Mouse (Mus musculus): ENCODE data around the gene Gstt3. TPM values are rescaled to one million over a fixed set of nuclear protein-coding genes. Genes with fewer than 3 reads are reported as not detected.
"Not testable (repeated sequence)": the region's sequence is repeated elsewhere in the genome, so short reads cannot be mapped to it uniquely, and the experiment has no call there.

The Gstt3 gene
- total RNA-seq, 2 experiments from 2014 or later: 1.8 to 2.5 TPM

DNA sequence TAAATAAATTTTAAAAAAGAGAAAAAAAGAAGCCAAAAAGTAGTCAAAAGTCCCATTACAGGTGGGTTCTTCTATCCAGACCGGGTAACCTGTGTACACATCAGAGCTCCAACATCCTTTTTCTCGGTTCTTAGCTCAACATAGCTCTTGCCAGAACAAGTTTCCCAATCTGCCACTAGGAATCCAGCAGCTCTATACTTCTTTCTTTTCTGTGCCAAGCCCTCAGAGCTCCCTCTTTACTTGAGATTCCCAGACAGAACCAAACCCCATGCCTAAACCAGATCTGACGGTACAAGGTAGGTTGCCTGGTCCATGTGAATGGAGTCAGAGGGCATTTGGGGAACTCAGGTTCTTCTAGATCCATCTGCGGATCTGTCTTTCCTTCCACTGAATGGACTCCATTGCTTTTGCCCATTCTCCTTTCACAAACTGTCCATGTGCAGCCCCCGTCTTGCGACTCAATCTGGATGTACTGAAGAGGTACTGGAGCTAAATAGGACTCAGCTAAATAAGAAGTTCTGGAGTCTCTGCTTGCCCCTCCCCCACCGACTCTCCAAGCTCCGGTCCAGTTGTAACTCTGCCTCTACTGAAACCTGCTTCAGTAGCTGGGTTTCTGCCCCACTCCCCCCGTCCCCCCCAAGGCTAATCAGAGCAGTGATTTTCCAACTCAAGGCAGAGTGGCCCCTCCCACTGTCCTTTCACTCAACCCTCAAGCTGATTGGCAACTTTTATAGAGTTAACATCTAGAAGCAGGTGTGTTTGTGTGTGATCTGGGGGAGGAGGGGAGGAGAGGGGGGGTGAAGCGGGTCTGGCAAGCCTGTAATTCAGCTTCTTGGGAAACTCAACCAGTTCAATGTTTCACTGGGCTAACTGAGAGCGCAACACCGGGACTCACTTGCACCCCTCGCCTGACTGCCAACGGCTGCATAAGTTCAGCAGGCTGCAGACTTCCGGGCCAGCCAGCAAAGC is 1.7 kb downstream of the Gstt3 start:
- no peak for DNase-seq (ENCODE audit: low spot score)

DNA sequence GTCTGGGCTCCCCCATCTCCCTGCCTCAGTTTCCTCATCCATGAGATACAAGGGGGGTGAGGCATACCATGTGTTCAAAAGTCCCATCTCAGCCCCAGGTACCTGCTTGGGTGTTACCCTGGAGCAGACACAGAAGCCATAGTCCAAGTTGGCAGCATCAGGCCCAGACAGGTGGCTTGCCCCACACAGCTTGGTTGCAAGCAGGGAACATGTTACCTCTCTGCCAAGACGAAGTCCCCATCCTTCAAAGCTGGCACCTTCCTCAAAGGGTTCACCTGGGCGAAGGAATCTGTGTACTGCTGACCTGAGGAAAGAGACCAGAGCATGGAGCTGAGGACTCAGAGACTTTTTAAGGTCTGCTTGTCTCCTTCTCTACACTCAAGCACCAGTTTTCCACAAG is 3.3 kb downstream of the Gstt3 start:
- DNase-seq (ENCODE audit: low spot score): no peak

DNA sequence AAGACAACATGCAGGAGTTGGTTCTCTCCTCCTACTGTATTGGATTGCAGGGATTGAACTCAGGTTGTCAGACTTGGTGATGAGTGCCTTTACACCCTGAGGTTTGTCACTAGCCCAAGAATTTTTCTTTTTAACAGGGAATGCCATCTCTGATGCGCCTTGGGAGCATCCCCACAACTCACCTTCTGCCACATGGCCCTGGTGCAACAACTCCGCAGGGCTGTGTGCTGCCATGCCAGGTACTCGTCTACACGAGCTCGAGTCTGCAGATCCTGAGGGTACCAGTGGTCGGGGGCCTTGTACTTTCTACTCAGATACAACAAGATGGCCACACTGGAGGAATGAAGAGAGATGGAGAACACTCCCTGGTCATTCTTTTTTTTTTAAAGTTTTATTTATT is 4.7 kb downstream of the Gstt3 start:
- no peak for DNase-seq (ENCODE audit: low spot score)

DNA sequence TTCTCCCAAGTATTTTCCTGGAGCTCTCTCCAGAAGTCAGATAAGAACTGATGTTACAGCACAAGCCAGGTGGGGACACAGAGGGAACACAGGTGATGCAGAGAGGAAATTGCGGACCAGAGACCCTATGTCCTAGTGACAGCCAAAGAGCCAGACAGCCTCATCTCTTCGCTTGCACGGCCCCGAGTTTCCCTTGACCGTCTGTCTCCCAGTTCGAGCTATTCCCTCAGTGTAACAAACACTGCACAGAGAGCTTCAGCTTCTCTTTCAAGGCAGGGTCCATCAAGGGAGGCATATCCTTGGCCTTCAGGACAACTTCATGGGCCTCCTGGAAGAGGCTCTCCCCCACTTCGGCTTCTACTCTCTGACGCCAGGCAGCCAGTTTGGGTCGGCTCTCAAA is 6.6 kb downstream of the Gstt3 start:
- DNase-seq (ENCODE audit: low spot score): no peak

DNA sequence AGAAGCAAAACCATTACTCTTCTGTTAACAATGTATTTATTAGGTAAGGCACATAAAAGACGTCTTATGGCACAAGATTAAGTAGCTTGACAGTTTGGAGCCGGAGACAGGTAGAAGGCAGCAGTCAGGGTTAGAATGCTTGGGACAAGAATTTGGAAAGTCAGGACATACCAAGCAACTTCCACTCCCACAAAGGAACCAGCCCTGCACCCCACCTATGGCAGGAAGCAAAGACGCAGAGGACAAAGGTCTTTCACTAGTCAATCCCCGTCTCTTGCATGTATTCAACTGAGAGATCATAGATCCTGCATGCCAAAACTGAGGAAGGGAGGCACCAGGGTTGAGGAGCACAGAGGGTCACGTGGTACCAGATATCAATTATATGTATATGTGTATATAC is 7.1 kb downstream of the Gstt3 start:
- DNase-seq (ENCODE audit: low spot score): no peak

DNA sequence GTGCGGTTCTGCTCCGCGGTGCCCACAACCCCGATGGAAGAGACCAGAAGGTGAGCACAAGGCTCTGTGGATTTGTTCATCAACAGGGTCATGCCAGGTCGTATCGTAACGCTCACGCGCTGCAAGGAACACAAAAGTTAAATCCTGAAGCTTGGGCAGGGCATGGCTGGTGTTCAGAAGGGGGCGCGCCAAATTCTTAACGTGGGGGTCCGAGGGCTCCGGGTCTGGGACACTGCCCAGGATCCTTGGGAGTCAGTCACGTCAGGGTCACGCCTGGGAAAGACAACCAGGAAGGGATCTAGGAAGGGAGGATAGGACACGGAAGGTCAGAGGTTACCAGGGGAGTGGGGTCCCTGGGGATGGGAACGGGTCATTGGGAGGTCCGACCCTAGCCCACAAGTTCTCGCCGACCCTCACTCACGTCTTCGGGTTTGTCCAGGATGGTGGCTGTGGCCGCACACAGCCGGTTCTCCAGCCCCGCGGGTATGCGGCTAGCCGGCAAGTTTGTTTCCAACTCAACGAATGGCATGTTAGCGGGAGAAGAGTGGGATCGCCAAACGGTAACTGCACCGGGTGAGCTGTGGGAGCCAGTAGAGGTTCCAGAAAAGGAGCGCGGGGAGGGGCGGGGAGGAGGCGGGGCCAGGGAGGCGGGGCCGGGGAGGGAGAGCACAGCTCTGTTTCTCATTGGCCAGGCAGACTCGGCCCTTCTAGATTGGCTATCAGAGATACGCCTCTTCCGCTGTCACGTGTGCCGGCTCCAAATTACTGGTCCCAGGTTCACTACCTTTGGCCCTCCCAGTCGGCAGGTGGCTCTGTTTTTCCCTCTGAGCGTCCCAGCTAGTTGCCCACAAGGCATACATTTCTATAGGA is 8.2 kb downstream of the Gstt3 start, which contains the start of gene Ddt:
Gene Ddt, minus strand, starts transcription at position 620 of the 870 bp plus-strand sequence.
- DNase-seq (ENCODE audit: low spot score): peak; percentile 81

DNA sequence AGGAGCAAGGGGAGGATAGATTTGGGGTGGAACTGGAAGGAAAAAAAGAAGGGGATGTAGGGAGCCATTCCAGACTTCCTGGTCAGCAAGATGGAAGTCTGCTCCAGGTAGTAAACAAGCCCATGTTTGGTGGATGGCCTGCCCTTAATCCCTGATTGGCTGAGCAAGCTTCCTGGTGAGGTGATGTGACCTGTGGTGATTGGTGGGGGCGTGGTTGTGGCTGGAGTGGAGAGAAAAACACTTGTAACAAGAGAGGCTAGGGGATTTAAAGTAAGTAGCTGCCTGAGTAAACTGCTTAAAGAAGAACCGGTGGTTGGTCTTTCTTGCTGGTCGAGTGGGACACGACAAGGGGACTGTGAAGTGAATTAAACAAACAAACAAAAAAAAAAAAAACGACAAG is 13.5 kb downstream of the Gstt3 start:
- DNase-seq (ENCODE audit: low spot score): not testable (repeated sequence)

DNA sequence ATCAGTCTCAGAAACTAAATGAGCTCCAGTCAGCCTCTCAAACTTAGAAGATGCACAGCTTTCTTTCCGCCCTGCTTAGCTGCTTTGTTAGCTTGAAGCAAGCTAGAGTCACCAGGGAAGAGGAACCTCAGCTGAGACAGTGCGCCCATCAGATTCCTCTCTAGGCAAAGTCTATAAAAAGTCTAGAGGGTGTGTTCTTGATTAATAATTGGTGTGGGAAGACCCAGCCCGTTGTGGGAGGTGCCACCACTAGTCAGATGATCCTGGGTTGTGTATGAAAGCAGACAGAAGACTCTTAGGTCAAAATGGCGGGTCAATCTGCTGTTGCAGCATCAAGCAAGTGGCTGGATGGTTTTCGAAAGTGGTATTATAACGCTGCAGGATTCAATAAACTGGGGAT is 14.4 kb downstream of the Gstt3 start:
- DNase-seq (ENCODE audit: low spot score): no peak

DNA sequence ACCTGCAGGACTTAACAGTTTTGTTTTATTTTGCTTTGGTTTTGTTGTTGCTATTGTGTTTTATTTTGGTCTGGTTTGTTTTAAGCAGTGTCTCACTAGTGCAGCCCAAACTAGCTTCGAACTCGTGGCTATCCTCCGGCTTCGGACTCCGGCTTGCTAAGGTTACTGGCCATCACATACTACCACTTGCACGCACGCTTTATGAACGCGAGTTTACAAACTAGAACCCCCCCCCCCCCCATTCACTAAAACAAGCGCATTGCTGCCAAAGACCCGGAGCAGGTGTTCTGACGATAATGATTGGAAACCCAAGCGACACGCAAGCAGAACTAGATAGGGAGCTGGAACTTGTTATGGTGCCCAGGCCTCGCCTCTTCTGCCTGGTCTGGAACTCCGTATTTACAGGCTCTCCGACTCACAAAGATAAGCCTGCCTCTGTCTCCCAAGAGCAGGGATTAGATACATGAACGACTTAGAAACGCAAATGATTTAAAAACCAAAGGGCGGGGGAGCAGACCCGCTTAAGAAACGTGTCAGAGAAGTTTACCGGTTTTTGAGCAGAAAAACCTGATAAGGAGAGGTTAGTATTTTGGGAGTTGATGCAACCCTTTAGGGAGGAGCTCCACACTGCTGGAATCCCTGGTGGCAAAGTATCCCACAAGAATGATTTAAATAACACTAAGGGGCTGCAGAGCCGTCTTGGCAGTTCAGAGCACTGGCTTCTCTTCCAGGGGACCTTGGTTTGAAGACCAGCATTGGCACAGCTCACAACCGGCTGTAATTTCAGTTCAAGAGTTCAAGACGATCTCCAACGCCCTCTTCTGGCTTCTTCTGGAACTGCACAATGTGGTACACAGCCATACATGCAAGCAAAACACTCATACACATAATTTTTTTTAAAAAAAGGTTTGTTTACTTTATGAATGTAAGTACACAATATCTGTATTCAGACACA is 16.4 kb downstream of the Gstt3 start:
- peak; percentile 72 for DNase-seq (ENCODE audit: low spot score)

DNA sequence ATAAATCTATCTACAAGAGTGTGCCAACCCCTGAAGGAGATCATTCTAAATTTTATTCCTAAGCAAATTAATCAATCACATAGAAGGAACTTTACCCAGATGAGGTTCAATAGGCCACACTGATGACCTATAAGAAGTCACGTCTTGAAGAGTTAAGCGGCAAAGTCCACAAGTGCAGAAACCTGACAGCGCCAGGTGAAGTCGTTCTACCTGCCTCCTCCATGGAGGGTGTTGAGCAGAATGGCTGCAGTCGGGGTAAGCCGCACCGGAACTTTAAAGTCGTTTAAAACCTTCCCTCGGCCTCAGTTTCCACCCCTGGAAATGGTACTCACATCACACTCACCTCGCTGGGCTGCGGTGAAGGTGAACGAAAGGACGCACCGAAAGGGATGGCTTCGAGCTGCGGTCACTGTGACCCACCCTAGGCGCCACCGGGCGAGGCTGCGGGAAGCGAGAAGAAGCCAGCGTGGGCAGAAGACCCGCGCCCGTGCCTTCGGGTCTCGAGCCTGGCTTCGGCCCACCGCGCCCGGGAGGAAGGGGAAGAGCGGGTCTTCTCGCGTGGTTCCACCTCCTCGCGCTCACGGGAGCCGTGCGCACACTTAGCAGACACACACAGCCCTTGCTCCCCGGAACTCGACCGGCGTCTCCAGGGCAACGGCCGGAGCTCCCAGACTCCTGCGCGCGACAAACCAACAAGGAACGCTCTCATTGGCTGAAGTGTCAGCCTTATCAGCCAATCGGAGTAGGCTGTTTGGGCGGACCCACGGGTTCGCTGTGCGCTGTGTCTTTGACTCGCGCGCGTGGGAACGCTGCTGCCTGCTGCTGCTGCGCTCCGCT is 17.3 kb downstream of the Gstt3 start, which contains the start of gene Cabin1:
Gene Cabin1, minus strand, starts transcription at position 660 of the 837 bp plus-strand sequence.
- peak; percentile 97 for DNase-seq (ENCODE audit: low spot score)

DNA sequence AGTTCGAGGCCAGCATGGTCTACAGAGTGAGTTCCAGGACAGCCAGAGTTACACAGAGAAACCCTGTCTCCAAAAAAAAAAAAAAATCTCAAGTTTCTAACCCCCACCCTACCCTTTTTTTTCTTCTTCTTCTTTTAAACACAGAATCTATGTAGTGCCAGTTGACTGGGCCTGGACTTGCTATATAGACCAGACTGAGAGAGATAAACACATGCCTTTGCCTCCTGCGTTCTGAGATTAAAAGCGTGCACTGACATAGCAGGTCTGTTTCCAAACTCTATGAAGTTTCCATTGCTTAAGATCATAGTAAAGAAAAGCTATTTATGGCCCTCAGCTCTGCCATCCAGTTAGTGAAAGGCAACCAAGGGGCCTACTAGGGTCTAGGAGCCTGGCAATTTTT is 18.8 kb downstream of the Gstt3 start:
- DNase-seq (ENCODE audit: low spot score): no peak

DNA sequence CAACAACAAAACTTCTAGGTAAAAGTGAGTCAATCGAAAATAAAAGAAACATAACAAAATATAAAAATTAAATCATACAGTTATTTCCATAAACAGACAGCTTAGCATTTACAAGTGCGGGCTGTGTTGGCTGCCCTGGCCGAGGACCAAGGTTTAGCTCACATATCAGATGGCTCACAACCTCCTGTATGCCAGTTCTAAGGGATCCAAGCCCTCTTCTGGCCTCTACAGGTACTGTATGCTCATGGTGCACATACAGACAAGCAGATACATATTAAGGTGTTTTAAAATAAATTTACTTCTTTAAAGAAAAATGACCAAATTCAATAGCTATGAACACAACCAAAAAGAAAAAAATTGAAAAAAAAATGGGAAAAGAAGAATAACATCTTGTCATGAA is 20.9 kb downstream of the Gstt3 start:
- no peak for DNase-seq (ENCODE audit: low spot score)

DNA sequence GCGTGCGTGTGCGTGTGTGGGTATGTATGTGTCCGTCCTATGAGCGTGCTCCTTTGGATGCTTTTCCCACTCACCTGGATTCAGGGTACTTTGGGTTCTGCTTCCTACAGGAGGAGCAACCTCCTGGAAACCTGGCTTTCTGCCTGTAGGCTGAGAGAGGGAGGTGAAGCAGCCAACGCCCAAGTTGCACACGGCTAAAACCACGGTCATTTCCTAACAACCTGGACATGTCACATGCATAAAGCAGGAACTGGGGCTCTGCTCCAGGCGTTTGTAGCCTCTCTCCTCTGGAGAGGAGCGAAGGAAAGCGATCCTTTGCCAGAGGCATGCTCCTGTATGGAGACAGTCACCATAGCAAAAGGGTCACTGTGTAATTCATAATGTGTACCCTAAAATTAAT is 24.5 kb downstream of the Gstt3 start:
- no peak for DNase-seq (ENCODE audit: low spot score)

DNA sequence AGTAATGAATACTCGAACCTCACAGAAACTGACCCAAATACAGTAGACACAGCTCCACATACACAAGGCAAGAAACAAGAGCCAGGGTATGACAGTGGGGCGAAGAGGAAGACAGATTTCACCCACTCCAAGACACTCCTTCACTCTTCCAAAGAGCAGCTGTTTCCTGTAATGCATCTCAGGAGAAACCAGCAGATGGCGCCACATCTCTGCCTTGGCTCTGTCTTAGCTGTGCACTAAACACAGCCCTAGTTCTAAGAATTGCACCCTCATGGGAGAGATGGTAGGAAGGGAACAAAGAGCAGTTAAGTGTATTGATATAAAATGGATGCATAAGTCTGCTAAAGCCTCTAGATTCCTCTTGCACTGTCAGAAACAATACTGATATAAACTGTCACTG is 37.2 kb downstream of the Gstt3 start:
- peak; percentile 87 for DNase-seq (ENCODE audit: low spot score)

DNA sequence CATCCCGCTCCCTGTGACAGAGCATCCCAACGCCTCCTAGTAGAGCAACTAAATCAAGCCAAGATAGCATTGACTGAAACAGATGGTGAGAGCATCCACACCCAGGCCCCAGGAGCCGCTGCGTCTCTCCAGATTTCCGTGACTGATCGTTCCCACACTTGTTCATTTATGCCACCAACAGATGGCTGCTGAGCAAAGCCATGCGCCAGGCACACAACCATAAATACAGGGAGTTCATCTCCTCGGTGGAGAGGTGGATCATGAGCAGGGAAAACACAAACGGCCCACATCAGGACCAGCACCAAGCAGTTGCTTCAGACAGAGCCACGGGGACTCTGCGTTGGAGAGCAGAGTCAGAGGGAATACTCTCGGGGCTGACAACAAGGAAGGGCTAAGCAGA is 37.8 kb downstream of the Gstt3 start:
- no peak for DNase-seq (ENCODE audit: low spot score)

DNA sequence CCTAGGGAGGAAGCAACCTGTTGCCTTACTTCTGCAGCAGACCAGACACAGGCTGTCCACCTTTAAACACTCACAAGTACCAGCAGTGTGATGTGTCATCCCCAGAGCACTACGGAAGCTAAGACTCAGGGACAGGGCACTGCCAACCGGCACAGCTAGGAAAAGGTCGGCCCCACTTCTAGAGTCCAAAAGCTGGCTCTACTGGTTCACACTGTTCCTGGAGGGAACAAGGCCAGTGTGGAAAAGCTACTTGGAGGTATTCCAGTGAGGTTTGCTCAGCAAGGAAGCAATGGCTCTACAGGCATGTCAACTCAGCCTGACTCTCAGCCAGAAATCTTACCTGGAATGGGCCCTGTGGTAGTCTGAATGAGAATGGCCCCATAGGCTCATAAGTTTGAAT is 40.3 kb downstream of the Gstt3 start:
- DNase-seq (ENCODE audit: low spot score): peak; percentile 28

DNA sequence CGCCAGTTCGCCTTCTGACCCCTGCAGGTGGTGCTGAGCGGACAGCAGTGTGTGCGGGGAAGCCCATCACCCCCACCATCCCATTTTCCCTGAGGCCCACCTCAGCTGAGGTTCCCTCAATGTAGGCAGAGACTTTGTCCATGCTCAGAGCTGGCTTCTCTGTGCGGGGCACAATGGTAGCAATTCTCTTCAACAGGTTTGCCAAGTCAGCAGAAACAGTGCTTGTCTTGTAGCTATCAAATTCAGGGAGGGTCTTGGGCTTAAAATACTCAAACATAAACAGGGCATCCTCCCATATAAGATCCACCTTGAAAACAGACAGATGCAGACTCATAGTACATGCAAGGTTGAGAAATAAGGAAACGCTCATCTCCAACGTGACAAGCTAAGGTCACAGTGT is 55.8 kb downstream of the Gstt3 start:
- no peak for DNase-seq (ENCODE audit: low spot score)
